Mouse (Mus musculus) embryonic fibroblast, embryonic 13.5 days (primary cell): ENCODE results near the gene Gm10638.

Experiments
- CTCF ChIP-seq: IDR thresholded peaks from 2 replicates; pipeline ENCODE4 v1.5.1; 2011; ENCODE audit warnings: mild to moderate bottlenecking, control low read depth, low read length, moderate library complexity, borderline replicate concordance; ENCODE audit not compliant: insufficient read depth
- POLR2A ChIP-seq: IDR thresholded peaks from 2 replicates; pipeline ENCODE4 v1.6.1; 2011; ENCODE audit warnings: low read depth, mild to moderate bottlenecking, control low read depth, low read length, moderate library complexity

DNA sequence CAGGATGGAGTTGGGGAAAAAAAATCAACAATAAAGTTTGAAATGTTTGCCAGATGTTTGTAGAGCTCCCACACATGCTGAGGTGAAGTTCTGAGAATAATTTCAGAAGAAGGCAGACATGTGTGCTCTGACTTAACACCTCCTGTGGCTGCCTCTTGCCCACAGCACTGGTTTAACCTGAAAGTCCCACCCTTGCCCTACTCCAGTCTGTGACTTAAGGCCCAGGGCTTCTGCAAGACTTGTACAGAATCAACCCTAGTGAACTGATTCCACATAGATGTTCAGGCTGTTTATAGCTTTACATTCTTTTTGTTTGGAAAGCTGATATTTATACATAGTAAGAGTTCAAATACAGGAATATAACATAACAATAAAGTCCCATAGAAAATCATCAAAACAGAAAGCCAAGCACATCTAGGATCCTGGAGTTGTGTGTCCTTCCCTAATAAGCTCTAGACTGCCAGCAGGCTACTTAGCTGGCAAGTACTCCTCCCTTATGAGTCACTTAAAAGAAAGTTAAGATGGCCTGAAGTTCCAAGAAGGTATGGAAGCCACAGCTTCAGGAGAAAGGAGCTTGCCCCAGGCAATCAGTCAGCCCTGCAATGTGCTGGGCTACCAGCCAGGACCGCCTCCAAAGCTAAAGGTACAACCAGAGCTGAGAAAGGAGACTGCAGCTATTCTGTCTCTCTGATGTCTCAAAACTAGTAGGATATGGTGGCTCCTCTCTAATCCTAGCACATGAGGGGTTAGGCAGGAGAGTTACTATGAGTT is 24.6 kb downstream of the Gm10638 start:
- no peak for TF ChIP-seq POLR2A
- TF ChIP-seq CTCF: no peak
